14 mouse cellular contexts compared by ENCODE assay signal in the genomic region with DNA sequence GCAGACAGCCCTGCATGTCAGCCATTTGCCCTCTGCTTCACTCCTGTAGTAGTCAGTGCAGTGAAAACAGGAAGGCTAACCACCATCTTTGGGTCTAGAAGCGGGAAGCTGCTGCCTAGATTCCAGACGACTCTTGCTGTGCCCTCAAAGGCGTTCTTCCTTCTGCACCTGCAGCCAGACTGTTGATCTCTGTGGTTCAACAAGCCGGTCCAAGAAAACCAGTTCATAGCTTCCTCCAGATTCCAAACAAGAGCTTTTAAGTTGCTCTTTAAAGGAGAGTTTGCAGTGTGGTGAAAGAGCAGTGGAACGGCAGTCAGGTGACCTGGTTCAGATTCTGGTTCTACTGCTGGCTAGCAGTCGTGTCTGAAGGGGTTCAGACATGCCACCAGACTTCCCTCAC. TPM values are rescaled to one million over a fixed set of nuclear protein-coding genes. Genes with fewer than 3 reads are reported as not detected.
DNase-seq lines count a peak whose midpoint lies in the region; ATAC-seq and TF ChIP-seq lines count a peak whose summit lies in the region.
"Had no signal": no experiment of that assay in that cellular context is flagged by ENCODE, and none has a peak within 500 bp of the region (broad histone marks: within the 10 kb centered on the region; RNA-seq: fewer than 3 reads in every experiment).

No protein-coding gene starts in this region.

- intact Hi-C loops in gastrocnemius, adult 2 months (cut with DNase I), result no loop called here
- intact Hi-C loops in left cerebral cortex, adult 2 months (cut with DNase I), result no loop called here

- no peak for TF ChIP-seq EP300 in lung, postnatal 0 days (IDR thresholded peaks at IDR 0.05)

- ATAC-seq in lung, postnatal 0 days, result peak; percentile 53
- ATAC-seq: hindbrain, embryonic 16.5 days had no signal

- no peaks in the 10 kb centered on the region for H3K27me3 ChIP-seq in lung, postnatal 0 days (replicated peaks; ENCODE audit: insufficient read depth, low read length)
- H3K27me3 ChIP-seq: liver, embryonic 13.5 days had no signal

- TF ChIP-seq CTCF in gastrocnemius, adult 2 months (IDR thresholded peaks at IDR 0.05), result no peak
- TF ChIP-seq CTCF in left cerebral cortex, adult 2 months (IDR thresholded peaks at IDR 0.05), result no peak
- no peak for TF ChIP-seq CTCF in lung, postnatal 0 days (IDR thresholded peaks at IDR 0.05)

- 51% methylated on average over 6 of the region's 6 CpGs for WGBS in lung, postnatal 0 days

- peaks cover 5% of the 10 kb centered on the region; the same call in 1 of the 2 replicates for H3K36me3 ChIP-seq in lung, postnatal 0 days (ENCODE audit: insufficient read depth, low read length)

- H3K4me2 ChIP-seq in lung, postnatal 0 days (replicated peaks; ENCODE audit: low read depth, low read length), result no peak overlapping the region
- H3K4me2 ChIP-seq: liver, embryonic 13.5 days had no signal

- DNase-seq in gastrocnemius, adult 2 months, result no peak
- no peak for DNase-seq in gastrocnemius, postnatal 10 days
- no peak for DNase-seq in left cerebral cortex, adult 2 months (ENCODE audit: extremely low spot score in 1 of 2, low spot score in 2 of 2)
- DNase-seq in left cerebral cortex, adult 11 months (ENCODE audit: low spot score), result no peak
- peak; percentile 69 for DNase-seq in lung, postnatal 0 days (ENCODE audit: low spot score)
- DNase-seq in thymus, postnatal 10 days (ENCODE audit: low spot score in 2 of 2), result peak; percentile 47 to 53
- DNase-seq in urinary bladder, postnatal 14 days (ENCODE audit: low spot score), result no peak
- DNase-seq in left cerebral cortex, adult 9 months (ENCODE audit: low spot score in 2 of 2), result no peak
- DNase-seq: B cell, adult 2 months; cerebellum, adult 11-12 months; liver, embryonic 13.5 days had no signal

- H3K9ac ChIP-seq in lung, postnatal 0 days (replicated peaks; ENCODE audit: low read depth), result no peak overlapping the region
- H3K9ac ChIP-seq: liver, embryonic 13.5 days had no signal

- peak overlapping the region; percentile 53 for H3K27ac ChIP-seq in gastrocnemius, adult 2 months
- peak overlapping the region; percentile 41; the same call in 1 of the 2 replicates for H3K27ac ChIP-seq in left cerebral cortex, adult 2 months
- peak overlapping the region; percentile 49; the same call in 1 of the 2 replicates for H3K27ac ChIP-seq in lung, postnatal 0 days (ENCODE audit: low read length)
- H3K27ac ChIP-seq: kidney, postnatal 0 days; limb, embryonic 10.5 days; liver, embryonic 13.5 days had no signal

- no peaks in the 10 kb centered on the region for H3K4me1 ChIP-seq in lung, postnatal 0 days (ENCODE audit: insufficient read depth, low read depth, low read length)
- H3K4me1 ChIP-seq: liver, embryonic 13.5 days had no signal

- no peak overlapping the region for H3K4me3 ChIP-seq in gastrocnemius, adult 2 months
- no peak overlapping the region for H3K4me3 ChIP-seq in left cerebral cortex, adult 2 months
- H3K4me3 ChIP-seq in lung, postnatal 0 days (ENCODE audit: low read depth, low read length), result no peak overlapping the region
- H3K4me3 ChIP-seq: limb, embryonic 10.5 days; liver, embryonic 13.5 days had no signal

- no peaks in the 10 kb centered on the region for H3K9me3 ChIP-seq in lung, postnatal 0 days (ENCODE audit: low read length)
- H3K9me3 ChIP-seq: limb, embryonic 10.5 days; liver, embryonic 13.5 days had no signal

RNA-seq across cellular contexts. Expression of a gene that starts 48.2 kb away (rescaled TPM):
- 10 to 100 TPM in 1 of 2 experiments, 1 to 10 TPM in 1; 9.8 to 14.2 TPM for total RNA-seq in gastrocnemius, adult 2 months (2021)
- total RNA-seq in gastrocnemius, postnatal 10 days (2021), result 10 to 100 TPM; 27.4 to 34.5 TPM
- total RNA-seq in left cerebral cortex, adult 2 months (2021), result 10 to 100 TPM; 47.7 to 62.4 TPM
- polyA plus RNA-seq in lung, postnatal 0 days (2015; fragmentation: Nextera tagmentation; extraction: Ambion mirVana), result 25.5 and 27.9 TPM in 2 replicates

Comparison
In these comparisons a context has a peak if more than half of its experiments do, and no peak if none do; other contexts are left out.
1. DNase-seq: peak in lung, postnatal 0 days (single experiment) and thymus, postnatal 10 days (2 of 2); none in gastrocnemius, adult 2 months (single experiment), gastrocnemius, postnatal 10 days (single experiment), left cerebral cortex, adult 2 months (0 of 2), left cerebral cortex, adult 11 months (single experiment), urinary bladder, postnatal 14 days (single experiment) and left cerebral cortex, adult 9 months (0 of 2).
2. Peak in every context shown above with its lines, with median percentiles within 50 percentile points of each other: H3K27ac ChIP-seq.